Mouse (Mus musculus) intestine, embryonic 14.5 days (tissue): ENCODE measurements around the gene Trak2. TPM values are rescaled to one million over a fixed set of nuclear protein-coding genes. Genes with fewer than 3 reads are reported as not detected.
"Not testable (repeated sequence)": the region's sequence is repeated elsewhere in the genome, so short reads cannot be mapped to it uniquely, and the experiment has no call there.

ENCODE experiments used
- ATAC-seq: fragments of 200-750 bp; cut with Nextera tagmentation; replicated peaks from 2 replicates; pipeline ENCODE4 v1.8.0; 2017; ENCODE audit warnings: low read depth, moderate number of reproducible peaks, moderate TSS enrichment, moderate library complexity; ENCODE audit not compliant: low FRiP score, low TSS enrichment
- DNase-seq: peaks from one replicate; pipeline ENCODE4 v3.0.0-alpha.2; 2018; ENCODE audit warnings: low spot score
- H3K27ac ChIP-seq: fragments of 300-500 bp; sonication (generic); 2 replicates; pipeline ENCODE4 v1.5.1; 2014; ENCODE audit warnings: low read depth, mild to moderate bottlenecking, control low read depth
- H3K27me3 ChIP-seq: fragments of 300-500 bp; sonication (generic); replicated peaks from 2 replicates; pipeline ENCODE4 v1.6.1; 2014; ENCODE audit warnings: low read length, control low read depth; ENCODE audit not compliant: control insufficient read depth, insufficient read depth
- H3K36me3 ChIP-seq: fragments of 300-500 bp; sonication (generic); 2 replicates; pipeline ENCODE4 v1.6.1; 2014; ENCODE audit warnings: low read length, control low read depth; ENCODE audit not compliant: control insufficient read depth, insufficient read depth
- H3K4me1 ChIP-seq: fragments of 300-500 bp; sonication (generic); replicated peaks from 2 replicates; pipeline ENCODE4 v1.6.1; 2014; ENCODE audit warnings: low read length, control low read depth, mixed read lengths; ENCODE audit not compliant: control insufficient read depth, insufficient read depth
- H3K4me2 ChIP-seq: fragments of 300-500 bp; sonication (generic); 2 replicates; pipeline ENCODE4 v1.6.1; 2014; ENCODE audit warnings: low read length
- H3K4me3 ChIP-seq: fragments of 300-500 bp; sonication (generic); 2 replicates; pipeline ENCODE4 v1.5.1; 2014; ENCODE audit warnings: low read depth, low read length, control low read depth, mixed read lengths
- H3K9ac ChIP-seq: fragments of 300-500 bp; sonication (generic); 2 replicates; pipeline ENCODE4 v1.6.1; 2014; ENCODE audit warnings: mild to moderate bottlenecking, low read length
- H3K9me3 ChIP-seq: fragments of 300-500 bp; sonication (generic); 2 replicates; pipeline ENCODE4 v1.6.1; 2016; ENCODE audit warnings: low read length, control low read depth; ENCODE audit not compliant: control insufficient read depth
- WGBS: fragments of 180-500 bp; shearing (Covaris S2); extraction: QIAGEN DNeasy Blood & Tissue Kit; methylation state at CpG from one replicate; pipeline ENCODE4 v1.1.7; 2014; 5-methylcytosine and 5-hydroxymethylcytosine counted together
- polyA plus RNA-seq: library from polyadenylated mRNA; unstranded; fragments of >200 nt; fragmentation: Nextera tagmentation; extraction: Ambion mirVana; gene quantifications from 2 replicates; pipeline ENCODE4 v1.2.1, GENCODE M21; 2014

Trak2 gene
- polyA plus RNA-seq, 1 experiment from 2014 or later: 13.9 TPM

- not testable (repeated sequence) for H3K36me3 ChIP-seq, H3K4me2 ChIP-seq, H3K4me1 ChIP-seq, DNase-seq, H3K9me3 ChIP-seq, H3K9ac ChIP-seq, H3K27me3 ChIP-seq, H3K4me3 ChIP-seq, H3K27ac ChIP-seq, ATAC-seq
- 74% methylated on average over 16 of the region's 16 CpGs for WGBS
Measured at GRCm38 (mm10) chr1:58958789-58959526, 14.3 kb downstream of the Trak2 start.

- Histone ChIP-seq H3K4me1 (peaks cover 11% of the 10 kb centered on the region), H3K27ac (no peak overlapping the region), H3K9me3 (no peaks in the 10 kb centered on the region), H3K9ac (no peak overlapping the region), H3K36me3 (no peaks in the 10 kb centered on the region), H3K27me3 (no peaks in the 10 kb centered on the region), H3K4me3 (no peak overlapping the region), H3K4me2 (no peak overlapping the region)
- 52% methylated on average over 2 of the region's 2 CpGs for WGBS
- ATAC-seq: no peak
- no peak for DNase-seq
Measured at GRCm38 (mm10) chr1:58957931-58958330, 15.3 kb downstream of the Trak2 start.

- ATAC-seq: no peak
- Histone ChIP-seq H3K27ac (no peak overlapping the region), H3K4me2 (no peak overlapping the region), H3K9ac (no peak overlapping the region), H3K27me3 (no peaks in the 10 kb centered on the region), H3K9me3 (no peaks in the 10 kb centered on the region), H3K36me3 (no peaks in the 10 kb centered on the region), H3K4me3 (no peak overlapping the region), H3K4me1 (peaks cover 25% of the 10 kb centered on the region)
- 73% methylated on average over 9 of the region's 9 CpGs for WGBS
- no peak for DNase-seq
Measured at GRCm38 (mm10) chr1:58956229-58956628, 17.0 kb downstream of the Trak2 start.

- H3K9ac ChIP-seq: no peak overlapping the region
- H3K27me3 ChIP-seq: no peaks in the 10 kb centered on the region
- ATAC-seq: no peak
- no peak overlapping the region for H3K4me3 ChIP-seq
- peaks cover 30% of the 10 kb centered on the region for H3K4me1 ChIP-seq
- H3K27ac ChIP-seq: no peak overlapping the region
- DNase-seq: no peak
- WGBS: 72% methylated on average over 3 of the region's 3 CpGs
- H3K4me2 ChIP-seq: no peak overlapping the region
- H3K9me3 ChIP-seq: no peaks in the 10 kb centered on the region
- H3K36me3 ChIP-seq: no peaks in the 10 kb centered on the region
Measured at GRCm38 (mm10) chr1:58955716-58956115, 17.5 kb downstream of the Trak2 start.

- ATAC-seq: no peak
- 75% methylated on average over 8 of the region's 8 CpGs for WGBS
- no peak overlapping the region for H3K27ac ChIP-seq
- H3K36me3 ChIP-seq: no peaks in the 10 kb centered on the region
- H3K9ac ChIP-seq: no peak overlapping the region
- no peaks in the 10 kb centered on the region for H3K27me3 ChIP-seq
- no peak for DNase-seq
- no peaks in the 10 kb centered on the region for H3K9me3 ChIP-seq
- peaks cover 36% of the 10 kb centered on the region for H3K4me1 ChIP-seq
- no peak overlapping the region for H3K4me2 ChIP-seq
- no peak overlapping the region for H3K4me3 ChIP-seq
Measured at GRCm38 (mm10) chr1:58954578-58955410, 18.4 kb downstream of the Trak2 start.

GRCm38 (mm10) chr1:58953686-58954434, 19.4 kb downstream of the Trak2 start:
- Histone ChIP-seq H3K4me1 (peaks cover 36% of the 10 kb centered on the region), H3K36me3 (no peaks in the 10 kb centered on the region), H3K27me3 (no peaks in the 10 kb centered on the region), H3K9me3 (no peaks in the 10 kb centered on the region), H3K9ac (no peak overlapping the region), H3K4me3 (no peak overlapping the region), H3K4me2 (no peak overlapping the region), H3K27ac (no peak overlapping the region)
- DNase-seq (no peak), ATAC-seq (no peak)
- WGBS: 82% methylated on average over 9 of the region's 9 CpGs

- no peaks in the 10 kb centered on the region for H3K27me3 ChIP-seq
- no peaks in the 10 kb centered on the region for H3K36me3 ChIP-seq
- no peak overlapping the region for H3K4me2 ChIP-seq
- H3K9ac ChIP-seq: no peak overlapping the region
- no peak overlapping the region for H3K27ac ChIP-seq
- DNase-seq (no peak), ATAC-seq (no peak)
- H3K4me1 ChIP-seq: peaks cover 36% of the 10 kb centered on the region
- no peaks in the 10 kb centered on the region for H3K9me3 ChIP-seq
- WGBS: 27% methylated on average over 4 of the region's 4 CpGs
- H3K4me3 ChIP-seq: no peak overlapping the region
Measured at GRCm38 (mm10) chr1:58952997-58953396, 20.2 kb downstream of the Trak2 start.

- Histone ChIP-seq H3K4me1 (peaks cover 36% of the 10 kb centered on the region), H3K36me3 (no peaks in the 10 kb centered on the region), H3K9ac (no peak overlapping the region), H3K9me3 (no peaks in the 10 kb centered on the region), H3K27me3 (no peaks in the 10 kb centered on the region), H3K27ac (no peak overlapping the region), H3K4me2 (no peak overlapping the region), H3K4me3 (no peak overlapping the region)
- 88% methylated on average over 5 of the region's 5 CpGs for WGBS
- ATAC-seq (no peak), DNase-seq (no peak)
Measured at GRCm38 (mm10) chr1:58952526-58952925, 20.7 kb downstream of the Trak2 start.
